Mouse (Mus musculus): ENCODE results near the gene Tmem151b.
A peak's percentile ranks its signal among the peaks of the same experiment; 100 is the strongest.

- peak; percentile 97 for TF ChIP-seq CTCF (conservative IDR thresholded peaks at IDR 0.05; ENCODE audit: low read length)
- no peak for TF ChIP-seq NANOG (IDR thresholded peaks at IDR 0.05; ENCODE audit: borderline replicate concordance, low read length)
- TF ChIP-seq POU5F1 (IDR thresholded peaks at IDR 0.05; ENCODE audit: borderline replicate concordance, low read length) = no peak
Observed at GRCm38 (mm10) chr17:45581567-45581983, 32.1 kb upstream of the Tmem151b start.
